Mouse (Mus musculus) frontal cortex, adult 2 months (tissue): ENCODE measurements at regions not wholly inside any gene's neighbourhood (a gene's known extent, or its start where the extent isn't known, plus 50 kb on each side); places are given as distances from the start of the nearest gene placed in this dataset.

Source experiments
- DNase-seq, 2 experiments: peaks; one replicate each; pipeline ENCODE4 v3.0.0; 2022; ENCODE audit warnings: low spot score in 1 of 2; ENCODE audit errors: extremely low spot score in 1 of 2

GRCm38 (mm10) chr13:48717036-48717435 is 54.2 kb downstream of the Barx1 start:
- no peak for DNase-seq

GRCm38 (mm10) chr13:48717451-48717850 is 54.7 kb downstream of the Barx1 start:
- DNase-seq = no peak

- no peak for DNase-seq
These were observed 60.9 kb downstream of the Barx1 start for GRCm38 (mm10) chr13:48723676-48724075.

GRCm38 (mm10) chr13:48726430-48726829 is 63.6 kb downstream of the Barx1 start:
- peak in 1 of 2 experiments; percentile 41 for DNase-seq

- no peak for DNase-seq
These were observed 68.5 kb downstream of the Barx1 start for GRCm38 (mm10) chr13:48731046-48731996.

- peak in 1 of 2 experiments; percentile 25 for DNase-seq
These were observed 69.5 kb downstream of the Barx1 start for GRCm38 (mm10) chr13:48732168-48732841.

- no peak for DNase-seq
These were observed 72.2 kb downstream of the Barx1 start for GRCm38 (mm10) chr13:48734985-48735384.

- no peak for DNase-seq
These were observed 82.8 kb downstream of the Barx1 start for GRCm38 (mm10) chr13:48745566-48745965.

- no peak for DNase-seq
These were observed 83.5 kb downstream of the Barx1 start for GRCm38 (mm10) chr13:48746301-48746700.
